Mouse (Mus musculus) C2C12 (cell line): ENCODE results near the gene Gm7271. TPM values are rescaled to one million over a fixed set of nuclear protein-coding genes. Genes with fewer than 3 reads are reported as not detected.
A peak's percentile ranks its signal among the peaks of the same experiment; 100 is the strongest.

ENCODE experiments used
- H3K27me3 ChIP-seq: one replicate; pipeline ENCODE4 v1.6.1; 2011; ENCODE audit not compliant: control insufficient read depth, insufficient read depth, insufficient read length
- H3K36me3 ChIP-seq: one replicate; pipeline ENCODE4 v1.6.1; 2011; ENCODE audit not compliant: control insufficient read depth, insufficient read depth
- H3K4me3 ChIP-seq: one replicate; pipeline ENCODE4 v1.5.1; 2011; ENCODE audit warnings: mild to moderate bottlenecking, control low read depth; ENCODE audit not compliant: poor library complexity, insufficient read depth, severe bottlenecking
- H3K79me2 ChIP-seq: one replicate; pipeline ENCODE4 v1.6.1; 2011; ENCODE audit not compliant: control insufficient read depth, insufficient read depth
- H3K79me3 ChIP-seq: one replicate; pipeline ENCODE4 v1.6.1; 2011; ENCODE audit warnings: low read depth, control low read depth
- H3ac ChIP-seq: one replicate; pipeline ENCODE3; 2011; ENCODE audit warnings: low read depth; ENCODE audit not compliant: control insufficient read depth, insufficient read length
- CEBPB ChIP-seq: IDR thresholded peaks from one replicate; pipeline ENCODE4 v1.6.1; 2011; ENCODE audit warnings: low read depth, mild to moderate bottlenecking, control low read depth, moderate library complexity
- CTCF ChIP-seq: IDR thresholded peaks from one replicate; pipeline ENCODE4 v1.5.1; 2011; ENCODE audit not compliant: control insufficient read depth, insufficient read depth, insufficient read length
- FOSL1 ChIP-seq: IDR thresholded peaks from one replicate; pipeline ENCODE4 v1.8.0; 2011; ENCODE audit warnings: mild to moderate bottlenecking, low read length; ENCODE audit not compliant: poor library complexity, insufficient read depth, severe bottlenecking
- MAX ChIP-seq: IDR thresholded peaks from one replicate; pipeline ENCODE4 v1.6.1; 2011; ENCODE audit warnings: mild to moderate bottlenecking, control low read depth
- MYOD1 ChIP-seq: IDR thresholded peaks from one replicate; pipeline ENCODE4 v1.6.1; 2011; ENCODE audit warnings: low read depth; ENCODE audit not compliant: control insufficient read depth, insufficient read length
- MYOG ChIP-seq: IDR thresholded peaks from one replicate; pipeline ENCODE4 v1.6.1; 2011; ENCODE audit not compliant: control insufficient read depth, insufficient read length; ENCODE audit errors: extremely low read depth
- USF1 ChIP-seq: IDR thresholded peaks from one replicate; pipeline ENCODE4 v1.6.1; 2011; ENCODE audit warnings: low read depth, mild to moderate bottlenecking, control low read depth, moderate library complexity
- long read RNA-seq, 2 experiments: library from polyadenylated mRNA; unstranded; transcript quantifications; one replicate each; pipeline ENCODE4 v2.0.0; 2019 to 2020
- polyA plus RNA-seq: library from polyadenylated mRNA; unstranded; fragments of >200 nt; fragmentation: generic; extraction: Trizol; gene quantifications from one replicate; pipeline ENCODE4 v1.2.1, GENCODE M21; 2012; ENCODE audit warnings: missing spikeins

Gene Gm7271
- polyA plus RNA-seq: not detected
- long read RNA-seq, experiment 1: 0 reads
- long read RNA-seq, experiment 2: 0 reads

DNA sequence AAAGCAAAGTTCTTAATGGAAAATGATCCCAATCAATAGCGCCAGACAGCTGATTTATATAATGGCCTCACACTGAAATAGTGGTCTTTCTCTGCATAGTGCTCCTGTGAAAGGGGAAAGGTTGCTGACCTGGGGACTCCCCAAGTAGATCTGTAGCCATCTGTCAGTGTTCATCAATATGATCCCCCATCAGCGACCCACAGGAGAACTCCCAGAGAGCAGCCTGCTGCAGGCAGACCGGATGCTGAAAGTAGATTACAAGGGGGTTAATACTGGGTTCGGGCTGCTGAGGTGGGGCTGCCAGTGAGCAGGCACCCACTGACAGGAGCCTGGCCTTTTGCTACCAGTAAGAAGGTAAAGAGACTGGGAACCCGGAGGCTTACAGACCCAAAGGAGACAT, at the start of gene Gm7271:
TSS of gene Gm7271 (plus strand) at position 230 of the 400 bp plus-strand sequence.
- H3ac ChIP-seq: no peak within 1 kb of the TSS
- no peaks in the 10 kb centered on the region for H3K79me3 ChIP-seq
- no peak within 1 kb of the TSS for H3K4me3 ChIP-seq
- H3K79me2 ChIP-seq: no peaks in the 10 kb centered on the region
- TF ChIP-seq MYOD1 (no peak), MYOG (no peak), CTCF (no peak), USF1 (no peak), MAX (no peak), FOSL1 (no peak), CEBPB (no peak)
- peaks cover 4% of the 10 kb centered on the region for H3K27me3 ChIP-seq
- no peaks in the 10 kb centered on the region for H3K36me3 ChIP-seq

DNA sequence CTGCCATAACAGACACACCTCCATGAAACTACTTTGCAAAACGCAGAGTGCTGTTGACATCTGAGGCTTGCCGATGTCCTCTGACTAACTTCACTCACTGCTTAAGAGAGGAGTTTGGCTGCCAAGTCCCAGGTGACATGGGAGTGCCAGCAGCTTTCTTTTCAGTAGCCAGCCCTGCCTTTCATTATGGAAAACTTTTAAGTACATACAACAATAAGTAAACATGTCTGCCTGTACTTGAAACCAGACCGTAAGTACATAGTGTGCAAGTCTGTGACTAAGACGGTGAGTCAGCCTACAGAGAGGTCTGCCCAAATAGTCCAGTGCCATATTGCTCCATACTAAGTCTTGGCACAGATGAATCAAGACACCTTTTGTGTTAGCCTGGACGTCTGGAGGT, 46.7 kb upstream of the Gm7271 start:
- Histone ChIP-seq H3K79me2 (no peaks in the 10 kb centered on the region), H3K4me3 (no peak overlapping the region), H3K27me3 (no peaks in the 10 kb centered on the region), H3K36me3 (no peaks in the 10 kb centered on the region), H3ac (no peak overlapping the region), H3K79me3 (no peaks in the 10 kb centered on the region)
- TF ChIP-seq FOSL1 (peak; percentile 78), CEBPB (peak; percentile 88), MAX (no peak)

DNA sequence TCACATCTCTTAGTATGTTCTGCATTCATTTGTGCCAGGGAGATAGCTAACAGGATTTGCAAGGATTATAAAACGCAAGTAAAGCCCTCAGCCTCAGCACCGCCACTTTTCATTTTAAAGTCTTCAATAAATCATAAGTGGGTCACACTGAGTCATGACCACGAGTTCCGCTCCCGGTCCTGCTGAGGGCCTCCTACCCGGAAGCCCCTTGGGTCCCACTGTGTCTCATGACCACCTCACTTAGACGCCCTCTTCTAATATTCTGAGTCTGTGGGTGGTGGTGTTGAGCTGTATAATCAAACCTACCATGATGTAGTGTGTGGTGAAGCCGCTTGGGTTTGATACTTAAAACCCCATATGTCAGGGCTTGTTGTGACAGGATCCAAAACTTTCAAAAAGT, 46.1 kb upstream of the Gm7271 start:
- no peak for TF ChIP-seq CTCF
- TF ChIP-seq MAX: no peak
- TF ChIP-seq USF1: peak; percentile 52
- TF ChIP-seq MYOG: no peak
- TF ChIP-seq FOSL1: no peak
- no peak for TF ChIP-seq MYOD1

DNA sequence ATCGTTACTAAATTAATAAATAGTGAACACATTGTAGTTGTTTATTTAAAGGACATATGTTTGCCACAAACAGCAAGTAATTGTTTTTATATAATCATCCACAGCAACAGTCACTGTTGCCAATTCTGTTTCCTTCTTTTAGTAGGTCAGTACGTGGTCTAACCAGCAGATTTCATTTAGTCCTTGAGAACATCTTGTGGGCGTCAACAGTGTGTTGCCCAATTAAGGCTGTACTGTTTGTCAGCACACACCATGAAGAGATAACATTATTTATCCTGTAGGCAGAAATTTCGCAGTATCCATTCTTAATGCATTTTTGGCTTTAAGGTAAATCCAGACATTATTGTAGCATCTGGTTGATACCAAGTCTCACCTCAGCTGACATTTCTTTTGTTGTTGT, 42.4 kb upstream of the Gm7271 start:
- Histone ChIP-seq H3ac (no peak overlapping the region), H3K79me3 (no peaks in the 10 kb centered on the region), H3K4me3 (no peak overlapping the region), H3K27me3 (no peaks in the 10 kb centered on the region), H3K36me3 (no peaks in the 10 kb centered on the region), H3K79me2 (no peaks in the 10 kb centered on the region)
- TF ChIP-seq MYOG (no peak), CEBPB (no peak), USF1 (no peak), FOSL1 (no peak), CTCF (no peak), MAX (no peak), MYOD1 (no peak)

More for the DNA sequence above, 46.1 kb upstream of the Gm7271 start:
- H3K79me3 ChIP-seq: no peaks in the 10 kb centered on the region
- no peaks in the 10 kb centered on the region for H3K36me3 ChIP-seq
- no peaks in the 10 kb centered on the region for H3K27me3 ChIP-seq
- no peak overlapping the region for H3ac ChIP-seq
- H3K79me2 ChIP-seq: no peaks in the 10 kb centered on the region
- H3K4me3 ChIP-seq: no peak overlapping the region

DNA sequence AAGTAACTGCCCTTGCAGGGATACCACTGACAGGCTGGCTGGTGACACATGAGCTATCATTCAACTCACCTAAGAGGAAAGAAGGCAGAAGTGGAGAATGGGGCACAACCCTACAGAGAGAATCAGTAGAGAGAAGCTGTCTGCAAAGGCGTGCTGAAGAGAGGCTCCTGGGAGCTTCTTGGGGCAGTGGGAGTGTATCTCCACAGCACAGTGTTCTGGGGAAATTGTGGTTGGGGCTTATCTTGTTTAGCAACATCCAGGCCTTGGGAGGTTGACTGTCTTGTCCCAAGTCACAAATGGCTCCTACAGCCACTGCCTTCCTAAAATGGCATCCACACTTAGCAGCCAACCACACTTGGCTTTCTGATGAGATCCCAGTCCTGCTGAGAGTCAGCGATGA, 8.9 kb upstream of the Gm7271 start:
- H3K36me3 ChIP-seq: no peaks in the 10 kb centered on the region

DNA sequence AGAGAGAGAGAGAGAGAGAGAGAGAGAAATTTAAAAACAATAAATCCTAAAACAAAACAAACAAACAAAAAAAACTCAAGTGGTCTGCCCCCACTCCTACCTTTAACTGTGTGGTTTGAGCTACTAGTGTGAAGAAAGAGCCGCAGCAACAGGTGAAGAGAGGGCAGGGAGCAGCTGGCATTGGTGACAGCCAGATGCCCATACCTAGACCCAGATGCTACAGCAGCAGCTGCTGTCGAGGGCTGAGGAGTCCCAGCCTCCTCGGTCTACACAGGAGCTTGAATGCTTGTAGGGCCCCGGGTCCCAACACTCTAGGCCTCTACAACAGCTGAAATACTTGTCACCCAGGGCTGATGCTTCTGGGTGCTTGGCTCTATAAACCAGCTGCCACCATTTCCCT, 7.0 kb upstream of the Gm7271 start:
- Histone ChIP-seq H3K27me3 (no peaks in the 10 kb centered on the region), H3K79me3 (no peaks in the 10 kb centered on the region), H3ac (no peak overlapping the region), H3K79me2 (no peaks in the 10 kb centered on the region), H3K36me3 (no peaks in the 10 kb centered on the region), H3K4me3 (no peak overlapping the region)
- no peak for TF ChIP-seq MYOD1
- TF ChIP-seq MYOG: no peak
- no peak for TF ChIP-seq MAX
- TF ChIP-seq CTCF: no peak
- TF ChIP-seq FOSL1: no peak
- no peak for TF ChIP-seq CEBPB
- TF ChIP-seq USF1: no peak

More for the DNA sequence above, 8.9 kb upstream of the Gm7271 start:
- no peaks in the 10 kb centered on the region for H3K79me2 ChIP-seq
- H3K27me3 ChIP-seq: no peaks in the 10 kb centered on the region
- no peak overlapping the region for H3K4me3 ChIP-seq
- TF ChIP-seq FOSL1 (no peak), CTCF (no peak), USF1 (no peak), MAX (no peak), MYOG (no peak), CEBPB (no peak), MYOD1 (no peak)
- H3K79me3 ChIP-seq: no peaks in the 10 kb centered on the region
- no peak overlapping the region for H3ac ChIP-seq
